Mouse (Mus musculus) limb, embryonic 10.5 days (tissue): ENCODE measurements around the gene 1700001O22Rik. TPM values are rescaled to one million over a fixed set of nuclear protein-coding genes. Genes with fewer than 3 reads are reported as not detected.

Source experiments
- DNase-seq: peaks from one replicate; pipeline ENCODE4 v3.0.0-alpha.2; 2017; ENCODE audit warnings: low spot score
- H3K27ac ChIP-seq: fragments of 300-500 bp; sonication (generic); 2 replicates; pipeline ENCODE4 v1.5.1; 2016; ENCODE audit warnings: mild to moderate bottlenecking
- H3K27me3 ChIP-seq: fragments of 300-500 bp; sonication (generic); 2 replicates; pipeline ENCODE4 v1.6.1; 2016; ENCODE audit warnings: low read depth, mild to moderate bottlenecking; ENCODE audit not compliant: poor library complexity, severe bottlenecking
- H3K36me3 ChIP-seq: fragments of 300-500 bp; sonication (generic); 2 replicates; pipeline ENCODE4 v1.6.1; 2016; ENCODE audit warnings: mild to moderate bottlenecking, moderate library complexity
- H3K4me1 ChIP-seq: fragments of 300-500 bp; sonication (generic); 2 replicates; pipeline ENCODE4 v1.6.1; 2016
- H3K4me3 ChIP-seq: fragments of 300-500 bp; sonication (generic); 2 replicates; pipeline ENCODE4 v1.5.1; 2016; ENCODE audit warnings: mild to moderate bottlenecking, moderate library complexity
- H3K9me3 ChIP-seq: fragments of 300-500 bp; sonication (generic); replicated peaks from 2 replicates; pipeline ENCODE4 v1.6.1; 2016; ENCODE audit warnings: mild to moderate bottlenecking
- WGBS: fragments of 180-500 bp; shearing (Covaris S2); methylation state at CpG from one replicate; pipeline ENCODE4 v1.1.7; 2016; 5-methylcytosine and 5-hydroxymethylcytosine counted together
- polyA plus RNA-seq: library from polyadenylated mRNA; unstranded; fragments of >200 nt; fragmentation: Nextera tagmentation; extraction: Ambion mirVana; gene quantifications from 2 replicates; pipeline ENCODE4 v1.2.1, GENCODE M21; 2016

1700001O22Rik gene
- polyA plus RNA-seq, 1 experiment from 2014 or later, result 4.0 TPM

DNA sequence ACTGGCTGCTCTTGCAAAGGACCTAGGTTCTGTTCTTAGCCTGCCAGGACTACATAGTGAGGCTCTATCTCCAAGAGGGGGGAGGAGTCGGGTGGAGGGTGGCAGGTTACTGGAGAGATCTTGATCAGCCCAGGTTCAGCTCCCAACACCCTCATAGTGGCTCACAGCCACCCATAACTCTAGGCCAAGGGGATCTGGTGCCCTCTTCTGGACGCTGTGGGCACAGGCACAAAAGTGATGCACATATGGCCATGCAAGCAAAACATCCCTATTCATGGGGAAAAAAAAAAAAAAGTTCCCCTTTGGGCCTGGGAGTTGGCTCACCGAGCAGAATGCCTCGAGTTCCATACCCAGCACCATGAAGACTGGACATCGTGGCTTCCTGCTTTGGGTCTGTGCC is 25.9 kb upstream of the 1700001O22Rik start:
- peak; percentile 62 for DNase-seq
- WGBS, result 39% methylated on average over 5 of the region's 5 CpGs
- peak overlapping the region; percentile 83 for H3K27ac ChIP-seq

GRCm38 (mm10) chr2:30827749-30828475 is 24.5 kb upstream of the 1700001O22Rik start:
- Histone ChIP-seq H3K27me3 (no peaks in the 10 kb centered on the region), H3K9me3 (no peaks in the 10 kb centered on the region), H3K36me3 (peaks cover 40% of the 10 kb centered on the region), H3K4me1 (peaks cover 70% of the 10 kb centered on the region), H3K27ac (peak overlapping the region; percentile 85), H3K4me3 (peak overlapping the region; percentile 82)
- peak; percentile 100 for DNase-seq
- WGBS, result under 1% methylated on average over 63 of the region's 63 CpGs

More for the DNA sequence above, 25.9 kb upstream of the 1700001O22Rik start:
- Histone ChIP-seq H3K27me3 (no peaks in the 10 kb centered on the region), H3K4me3 (no peak overlapping the region), H3K4me1 (peaks cover 70% of the 10 kb centered on the region), H3K9me3 (no peaks in the 10 kb centered on the region), H3K36me3 (peaks cover 26% of the 10 kb centered on the region)

GRCm38 (mm10) chr2:30826825-30827748 is 23.6 kb upstream of the 1700001O22Rik start:
- 36% methylated on average over 26 of the region's 26 CpGs for WGBS
- peaks cover 73% of the 10 kb centered on the region for H3K4me1 ChIP-seq
- peak; percentile 56 for DNase-seq
- H3K27ac ChIP-seq, result peak overlapping the region; percentile 85
- peaks cover 48% of the 10 kb centered on the region for H3K36me3 ChIP-seq
- peak overlapping the region; percentile 82 for H3K4me3 ChIP-seq
- no peaks in the 10 kb centered on the region for H3K9me3 ChIP-seq
- H3K27me3 ChIP-seq, result no peaks in the 10 kb centered on the region

GRCm38 (mm10) chr2:30823385-30824153 is 20.1 kb upstream of the 1700001O22Rik start:
- Histone ChIP-seq H3K4me1 (peaks cover 61% of the 10 kb centered on the region), H3K4me3 (0 out of 2 replicates have a peak overlapping the region, but pooled peaks have one; percentile 3), H3K27me3 (no peaks in the 10 kb centered on the region), H3K9me3 (0 out of 2 replicates have a peak, but pooled peaks cover 3% of the 10 kb centered on the region), H3K36me3 (peaks cover 84% of the 10 kb centered on the region), H3K27ac (peak overlapping the region; percentile 26)
- DNase-seq, result no peak
- 78% methylated on average over 13 of the region's 13 CpGs for WGBS

GRCm38 (mm10) chr2:30822460-30822859 is 19.0 kb upstream of the 1700001O22Rik start:
- H3K36me3 ChIP-seq, result peaks cover 95% of the 10 kb centered on the region

DNA sequence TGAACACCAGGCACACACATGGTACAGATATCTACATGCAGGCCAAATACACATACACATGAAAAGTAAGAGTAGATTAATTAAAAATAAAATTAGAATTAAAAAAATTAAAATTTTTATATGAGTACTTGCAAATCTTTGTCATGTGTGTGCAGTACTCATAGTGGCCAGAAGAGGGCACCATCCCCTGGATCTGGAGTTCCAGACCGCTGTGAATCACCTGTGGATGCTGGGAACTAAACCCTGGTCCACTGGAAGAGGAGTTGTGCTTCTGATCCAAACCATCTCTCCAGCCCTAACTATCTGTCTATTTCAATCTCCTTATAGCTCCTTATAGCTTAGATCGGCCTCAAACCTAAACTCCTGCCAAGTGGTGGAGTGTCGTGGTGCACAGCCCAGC is 17.6 kb upstream of the 1700001O22Rik start:
- 93% methylated on average over 3 of the region's 3 CpGs for WGBS
- H3K36me3 ChIP-seq, result peaks cover 98% of the 10 kb centered on the region
- H3K9me3 ChIP-seq, result 0 out of 2 replicates have a peak, but pooled peaks cover 3% of the 10 kb centered on the region
- H3K27ac ChIP-seq, result no peak overlapping the region
- no peaks in the 10 kb centered on the region for H3K27me3 ChIP-seq
- no peak for DNase-seq
- no peak overlapping the region for H3K4me3 ChIP-seq
- peaks cover 60% of the 10 kb centered on the region for H3K4me1 ChIP-seq

More at GRCm38 (mm10) chr2:30822460-30822859, 19.0 kb upstream of the 1700001O22Rik start:
- peaks cover 65% of the 10 kb centered on the region for H3K4me1 ChIP-seq
- 0 out of 2 replicates have a peak, but pooled peaks cover 3% of the 10 kb centered on the region for H3K9me3 ChIP-seq
- DNase-seq, result no peak
- WGBS, result 91% methylated on average over 8 of the region's 8 CpGs
- H3K27me3 ChIP-seq, result no peaks in the 10 kb centered on the region
- H3K27ac ChIP-seq, result no peak overlapping the region
- H3K4me3 ChIP-seq, result 0 out of 2 replicates have a peak overlapping the region, but pooled peaks have one; percentile 1

DNA sequence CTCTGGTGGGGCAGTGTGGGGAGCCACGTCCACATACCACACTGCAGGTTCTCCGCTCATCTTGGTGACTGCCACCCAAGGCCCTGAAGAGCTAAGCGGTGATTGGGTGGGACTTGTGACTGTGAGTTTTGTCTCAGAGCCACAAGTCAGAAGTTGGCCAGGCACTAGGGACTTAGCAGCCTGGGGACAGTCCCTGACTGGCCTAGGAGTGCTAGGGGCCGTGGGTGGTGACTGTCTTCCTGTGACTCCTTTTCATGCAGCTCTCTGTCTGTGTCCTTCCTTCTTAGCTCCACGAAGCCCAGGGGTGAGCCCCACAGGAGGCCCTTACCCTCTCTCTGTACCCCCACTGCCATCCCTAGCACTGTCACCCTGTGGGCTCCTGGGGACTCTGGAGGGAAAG is 16.4 kb upstream of the 1700001O22Rik start:
- Histone ChIP-seq H3K36me3 (peaks cover 98% of the 10 kb centered on the region), H3K27ac (no peak overlapping the region)
- DNase-seq, result no peak

GRCm38 (mm10) chr2:30816383-30816782 is 12.9 kb upstream of the 1700001O22Rik start:
- WGBS, result 91% methylated on average over 1 of the region's 1 CpGs
- Histone ChIP-seq H3K27ac (no peak overlapping the region), H3K27me3 (no peaks in the 10 kb centered on the region), H3K4me1 (peaks cover 33% of the 10 kb centered on the region), H3K36me3 (peaks cover 98% of the 10 kb centered on the region), H3K9me3 (0 out of 2 replicates have a peak, but pooled peaks cover 3% of the 10 kb centered on the region), H3K4me3 (no peak overlapping the region)
- no peak for DNase-seq

More for the DNA sequence above, 16.4 kb upstream of the 1700001O22Rik start:
- 0 out of 2 replicates have a peak, but pooled peaks cover 3% of the 10 kb centered on the region for H3K9me3 ChIP-seq
- H3K27me3 ChIP-seq, result no peaks in the 10 kb centered on the region
- H3K4me1 ChIP-seq, result peaks cover 61% of the 10 kb centered on the region
- 94% methylated on average over 5 of the region's 5 CpGs for WGBS
- no peak overlapping the region for H3K4me3 ChIP-seq

GRCm38 (mm10) chr2:30810573-30810972 is 7.1 kb upstream of the 1700001O22Rik start:
- Histone ChIP-seq H3K36me3 (peaks cover 60% of the 10 kb centered on the region), H3K4me3 (no peak overlapping the region), H3K27me3 (no peaks in the 10 kb centered on the region), H3K4me1 (peaks cover 34% of the 10 kb centered on the region), H3K9me3 (no peaks in the 10 kb centered on the region), H3K27ac (no peak overlapping the region)
- WGBS, result 82% methylated on average over 7 of the region's 7 CpGs
- DNase-seq, result no peak

- WGBS, result 92% methylated on average over 5 of the region's 5 CpGs
- no peak for DNase-seq
- Histone ChIP-seq H3K27ac (no peak overlapping the region), H3K36me3 (peaks cover 50% of the 10 kb centered on the region), H3K9me3 (no peaks in the 10 kb centered on the region), H3K4me3 (peak overlapping the region; percentile 24), H3K27me3 (no peaks in the 10 kb centered on the region), H3K4me1 (peaks cover 34% of the 10 kb centered on the region)
Observed at GRCm38 (mm10) chr2:30809503-30809902, 6.0 kb upstream of the 1700001O22Rik start.

- WGBS, result 10% methylated on average over 10 of the region's 10 CpGs
- no peak for DNase-seq
- peak overlapping the region; percentile 95 for H3K27ac ChIP-seq
- peak overlapping the region; percentile 77 for H3K4me3 ChIP-seq
- H3K9me3 ChIP-seq, result no peaks in the 10 kb centered on the region
- H3K27me3 ChIP-seq, result peaks cover 7% of the 10 kb centered on the region
- peaks cover 34% of the 10 kb centered on the region for H3K4me1 ChIP-seq
- peaks cover 37% of the 10 kb centered on the region for H3K36me3 ChIP-seq
Observed at GRCm38 (mm10) chr2:30808296-30808655, 4.8 kb upstream of the 1700001O22Rik start.

DNA sequence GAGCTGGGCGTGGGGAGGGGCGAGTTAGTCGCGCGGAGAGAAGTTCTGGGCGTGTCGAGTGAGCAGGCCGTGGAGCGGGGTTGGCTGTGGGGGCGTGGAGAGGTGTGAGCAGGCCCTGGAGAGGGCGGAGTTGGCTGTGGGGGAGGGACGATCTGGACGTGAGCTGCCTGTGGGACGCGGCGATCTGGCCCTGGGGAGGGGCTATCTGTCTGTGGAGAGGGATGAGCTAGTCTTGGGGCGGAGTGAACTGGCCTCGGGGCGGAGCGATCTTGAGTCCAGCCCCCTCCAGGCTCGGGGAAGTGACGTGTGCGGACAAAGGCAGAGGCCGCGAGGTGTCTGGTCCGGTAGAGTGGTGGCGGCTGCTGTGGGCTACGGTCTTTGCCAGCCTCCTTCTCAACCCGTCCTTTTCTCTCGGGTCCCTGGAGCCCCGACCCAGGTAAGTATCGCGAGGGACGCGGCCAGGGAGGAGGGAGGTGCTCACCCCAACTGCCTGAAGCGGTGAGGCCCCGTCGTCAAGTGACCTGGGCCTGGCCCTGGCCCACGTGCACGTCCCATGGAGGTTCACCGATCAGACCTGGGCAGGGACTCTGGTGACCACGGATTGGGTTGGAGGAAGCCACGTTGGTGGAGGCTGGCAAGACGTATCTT is 4.3 kb upstream of the 1700001O22Rik start, which contains the start of gene Ntmt1:
Gene Ntmt1 (plus strand): TSS at position 179 of the 648 bp plus-strand sequence.
- Histone ChIP-seq H3K27me3 (peaks cover 12% of the 10 kb centered on the region), H3K27ac (peak within 1 kb of the TSS; percentile 95), H3K4me1 (peaks cover 34% of the 10 kb centered on the region), H3K9me3 (no peaks in the 10 kb centered on the region), H3K36me3 (peaks cover 32% of the 10 kb centered on the region), H3K4me3 (peak within 1 kb of the TSS; percentile 77)
- peak; percentile 99 for DNase-seq
- 1% methylated on average over 44 of the region's 44 CpGs for WGBS
